Mouse (Mus musculus): ENCODE measurements at regions not wholly inside any gene's neighbourhood (a gene's known extent, or its start where the extent isn't known, plus 50 kb on each side); places are given as distances from the start of the nearest gene placed in this dataset.

- Histone ChIP-seq H3K9me3 (replicated peaks; ENCODE audit: insufficient read depth, low read length) (no peaks in the 10 kb centered on the region), H3K9ac (ENCODE audit: control insufficient read depth, low read depth, low read length, poor library complexity, severe bottlenecking) (no peak overlapping the region), H3K4me3 (ENCODE audit: control insufficient read depth in 1 of 2, insufficient read depth in 1 of 2, low read depth in 2 of 2, low read length in 2 of 2) (no peak overlapping the region), H3K79me2 (ENCODE audit: control insufficient read depth, insufficient read depth, low read length, poor library complexity) (no peaks in the 10 kb centered on the region), H3K27me3 (ENCODE audit: control insufficient read depth in 1 of 2, insufficient read depth in 2 of 2, low read length in 2 of 2) (no peaks in the 10 kb centered on the region), H3K27ac (ENCODE audit: control insufficient read depth, low read depth, low read length) (no peak overlapping the region), H3K4me1 (ENCODE audit: control insufficient read depth in 1 of 2, insufficient read depth in 2 of 2, low read length in 2 of 2) (peaks cover 0 to 7% of the 10 kb centered on the region in 2 experiments; a peak in 2 of 4 replicates), H3K36me3 (ENCODE audit: control insufficient read depth in 1 of 2, insufficient read depth in 2 of 2, low read length in 2 of 2) (peaks cover 0 to 3% of the 10 kb centered on the region in 2 experiments; a peak in 2 of 4 replicates)
- TF ChIP-seq ETS1 (IDR thresholded peaks at IDR 0.05; ENCODE audit: low read depth, low read length) (no peak), ELF1 (IDR thresholded peaks at IDR 0.05; ENCODE audit: low read depth, low read length) (no peak), MAFK (IDR thresholded peaks at IDR 0.05; ENCODE audit: borderline replicate concordance, low read depth, low read length) (no peak), NRF1 (IDR thresholded peaks at IDR 0.05; ENCODE audit: insufficient read depth, low read depth, low read length, poor library complexity, severe bottlenecking) (no peak), MEF2A (IDR thresholded peaks at IDR 0.05; ENCODE audit: extremely low read depth, insufficient replicate concordance, low read depth, low read length, poor library complexity, severe bottlenecking) (no peak), TBP (IDR thresholded peaks at IDR 0.05; ENCODE audit: low read depth, low read length) (no peak), EP300 (IDR thresholded peaks at IDR 0.05; ENCODE audit: low read depth in 1 of 2, low read length in 2 of 2) (no peak), MAX (IDR thresholded peaks at IDR 0.05; ENCODE audit: low read length) (no peak), JUND (IDR thresholded peaks at IDR 0.05; ENCODE audit: low read depth, low read length) (no peak), GATA1 (IDR thresholded peaks at IDR 0.05; ENCODE audit: low read depth, low read length) (no peak), HCFC1 (IDR thresholded peaks at IDR 0.05; ENCODE audit: low read depth, low read length) (no peak), ZKSCAN1 (IDR thresholded peaks at IDR 0.05; ENCODE audit: low read depth, low read length) (no peak), E2F4 (IDR thresholded peaks at IDR 0.05; ENCODE audit: borderline replicate concordance, low read depth, low read length) (no peak), ZC3H11A (IDR thresholded peaks at IDR 0.05; ENCODE audit: low read depth, low read length) (no peak), USF1 (IDR thresholded peaks at IDR 0.05; ENCODE audit: low read depth, low read length) (no peak), NELFE (IDR thresholded peaks at IDR 0.05; ENCODE audit: low read depth, low read length) (no peak), CHD1 (IDR thresholded peaks at IDR 0.05; ENCODE audit: low read depth, low read length) (no peak), POLR2A (IDR thresholded peaks at IDR 0.05; ENCODE audit: control insufficient read depth in 1 of 2, insufficient read depth in 1 of 2, low read depth in 1 of 2, low read length in 2 of 2, poor library complexity in 1 of 2) (no peak)
- DNase-seq (ENCODE audit: low read depth, low spot score), result no peak
These were observed 985.5 kb upstream of the Cdh9 start for GRCm38 (mm10) chr15:15743011-15743410.
